Mouse (Mus musculus) spleen, postnatal 36 days (tissue): Measurements from ENCODE around the gene Eif4a1.
A peak's percentile ranks its signal among the peaks of the same experiment; 100 is the strongest.

Experiments
- DNase-seq, 2 experiments: peaks; one replicate each; pipeline ENCODE4 v3.0.0; 2022; ENCODE audit warnings: low spot score in 2 of 2, mixed read lengths in 1 of 2

The Eif4a1 gene

DNA sequence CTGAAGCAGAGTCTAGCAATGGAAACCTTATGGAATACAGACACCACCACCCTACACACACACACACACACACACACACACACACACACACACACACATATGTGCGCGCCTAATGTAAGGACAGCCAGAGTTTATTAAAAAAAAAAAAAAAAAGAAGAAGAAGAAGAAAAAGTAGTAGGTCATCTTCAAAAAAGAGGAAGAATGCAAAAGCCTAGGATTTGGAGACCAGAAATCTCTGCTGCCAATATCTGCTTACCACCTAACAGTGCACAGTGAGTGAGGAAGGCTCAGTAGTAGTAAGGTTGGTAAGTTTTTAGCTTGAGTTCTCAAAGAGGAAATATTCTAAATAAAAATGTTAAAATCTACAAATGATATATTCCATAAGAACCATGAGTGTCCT is 6.9 kb upstream of the Eif4a1 start:
- DNase-seq = no peak

DNA sequence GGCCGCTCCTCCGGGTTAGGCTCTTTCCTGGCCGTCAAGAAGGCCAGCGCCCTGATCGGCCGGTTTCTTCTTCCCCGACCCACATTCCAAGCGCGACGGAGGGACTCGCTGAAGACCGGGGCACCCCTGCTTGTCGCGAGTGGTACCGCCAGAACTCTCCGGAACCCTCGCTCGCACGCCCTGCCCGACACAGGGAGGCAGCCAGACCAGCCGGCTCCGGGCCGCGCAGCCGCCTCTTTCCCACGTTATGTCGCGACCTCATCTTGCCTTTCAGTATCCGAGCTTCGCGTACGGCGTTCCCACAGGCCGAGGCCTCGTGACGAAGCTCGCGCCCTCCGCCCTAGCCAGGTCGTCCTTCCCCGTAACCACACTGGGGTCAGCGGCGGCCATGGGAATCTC is 498 bp downstream of the Eif4a1 start:
- no peak for DNase-seq

DNA sequence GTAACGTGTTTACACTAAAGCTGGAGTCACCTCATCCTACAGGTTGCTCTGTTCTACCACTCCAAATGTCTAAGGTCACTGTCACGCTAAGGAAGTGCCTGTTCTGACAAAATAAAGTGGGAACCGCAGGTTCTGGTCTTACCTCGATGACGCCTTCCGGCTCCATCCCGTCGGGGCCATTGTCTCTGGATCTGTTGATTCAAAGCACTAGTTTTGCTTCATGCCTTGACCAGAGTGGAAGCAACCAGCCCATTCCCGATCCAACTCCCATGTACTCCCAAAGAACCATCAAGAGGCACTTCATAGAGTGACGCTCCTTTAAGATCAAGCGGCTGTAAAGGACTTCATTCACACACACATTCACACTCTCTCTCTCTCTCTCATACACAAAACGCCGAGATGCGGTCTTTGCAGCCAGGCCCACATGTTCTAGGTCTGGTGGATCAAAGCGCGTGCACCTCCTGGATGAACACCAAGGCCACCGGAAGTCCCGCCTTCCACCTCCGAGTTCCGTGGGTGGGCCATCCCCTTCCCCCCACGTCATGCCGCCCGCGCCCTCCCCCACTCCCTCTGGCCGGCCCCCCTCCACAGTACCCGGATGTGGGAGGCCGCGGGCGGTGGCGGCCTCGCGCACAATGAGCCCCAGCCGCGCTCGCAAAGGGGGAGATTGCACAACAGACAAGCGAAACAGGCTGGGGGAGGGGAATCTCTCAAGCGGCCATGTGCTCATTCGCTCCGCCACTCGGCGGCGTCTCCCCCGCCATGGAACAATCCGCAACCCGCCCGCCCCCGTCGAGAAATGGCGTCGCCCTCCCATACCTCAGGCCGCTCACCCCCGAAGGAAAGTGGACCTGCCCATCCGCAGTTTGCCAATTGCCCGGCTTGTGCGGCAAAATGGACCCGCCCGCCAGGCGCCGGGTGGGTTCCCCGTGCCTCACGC is 1.2 kb downstream of the Eif4a1 start:
- peak; percentile 93 to 94 for DNase-seq

DNA sequence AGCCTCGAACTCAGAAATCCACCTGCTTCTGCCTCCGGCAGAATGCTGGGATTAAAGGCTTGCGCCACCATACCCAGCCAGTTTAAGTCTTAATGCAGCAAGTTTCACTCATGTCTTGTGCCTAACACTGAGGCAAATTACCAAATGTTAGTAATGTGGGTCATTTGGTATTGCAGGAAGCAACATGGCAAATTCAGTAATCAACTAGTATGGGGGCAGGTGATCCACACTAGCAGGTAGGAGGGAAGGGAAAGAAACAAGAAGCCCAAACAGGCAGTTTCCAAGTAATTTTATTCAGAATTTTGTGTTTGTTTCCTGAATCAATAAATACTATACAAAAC is 5.6 kb downstream of the Eif4a1 start:
- no peak for DNase-seq

DNA sequence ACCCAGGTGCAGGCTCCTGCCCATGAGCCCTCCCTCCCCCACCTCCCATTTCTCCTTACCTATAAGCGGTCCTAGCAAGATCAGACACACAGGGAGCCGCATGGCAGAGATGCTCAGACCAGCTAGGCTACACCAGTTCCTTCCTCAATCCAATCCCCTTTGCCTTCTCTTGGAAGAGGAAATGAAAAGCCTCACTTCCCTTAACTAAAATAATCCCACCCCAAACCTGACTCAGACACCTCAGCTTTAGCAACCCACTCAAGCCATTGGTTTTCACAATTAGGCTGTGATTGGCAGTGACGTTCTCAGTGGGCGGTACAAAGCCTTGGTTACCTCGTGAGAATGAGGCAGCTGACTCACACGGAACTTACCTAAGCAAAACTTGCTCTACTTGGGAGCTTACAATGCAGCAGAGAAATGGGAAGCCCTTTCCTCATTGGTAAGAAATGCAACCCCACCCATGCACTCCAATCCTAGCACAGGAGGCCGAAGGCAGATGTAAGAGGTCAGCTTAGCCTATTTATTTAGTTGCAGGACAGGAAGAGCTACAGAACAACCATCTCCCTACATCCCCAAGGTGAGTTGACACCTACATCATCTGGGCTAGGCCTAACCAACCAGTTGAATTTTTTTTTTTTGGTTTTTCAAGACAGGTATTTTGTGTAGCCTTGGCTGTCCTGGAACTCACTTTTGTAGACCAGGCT is 6.1 kb downstream of the Eif4a1 start, which contains the start of gene Cd68:
Gene Cd68 (minus strand): TSS at position 193 of the 704 bp plus-strand sequence.
- DNase-seq = peak; percentile 73 to 80

DNA sequence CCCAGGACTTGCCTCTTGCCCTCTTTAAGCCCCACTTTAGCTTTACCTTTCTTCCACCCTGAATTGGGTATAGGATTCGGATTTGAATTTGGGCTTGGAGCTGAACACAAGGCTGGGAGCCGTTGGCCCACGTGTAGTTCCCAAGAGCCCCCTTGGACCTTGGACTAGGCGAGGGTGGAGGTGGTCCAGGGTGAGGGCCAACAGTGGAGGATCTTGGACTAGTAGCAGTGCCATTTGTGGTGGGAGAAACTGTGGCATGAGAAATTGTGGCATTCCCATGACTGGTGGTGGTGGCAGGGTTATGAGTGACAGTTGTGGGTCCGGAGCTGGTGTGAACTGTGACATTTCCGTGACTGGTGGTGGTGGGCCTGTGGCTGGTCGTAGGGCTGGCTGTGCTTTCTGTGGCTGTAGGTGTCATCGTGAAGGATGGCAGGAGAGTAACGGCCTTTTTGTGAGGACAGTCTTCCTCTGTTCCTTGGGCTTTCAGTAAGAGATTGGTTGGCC is 6.7 kb downstream of the Eif4a1 start:
- no peak for DNase-seq

DNA sequence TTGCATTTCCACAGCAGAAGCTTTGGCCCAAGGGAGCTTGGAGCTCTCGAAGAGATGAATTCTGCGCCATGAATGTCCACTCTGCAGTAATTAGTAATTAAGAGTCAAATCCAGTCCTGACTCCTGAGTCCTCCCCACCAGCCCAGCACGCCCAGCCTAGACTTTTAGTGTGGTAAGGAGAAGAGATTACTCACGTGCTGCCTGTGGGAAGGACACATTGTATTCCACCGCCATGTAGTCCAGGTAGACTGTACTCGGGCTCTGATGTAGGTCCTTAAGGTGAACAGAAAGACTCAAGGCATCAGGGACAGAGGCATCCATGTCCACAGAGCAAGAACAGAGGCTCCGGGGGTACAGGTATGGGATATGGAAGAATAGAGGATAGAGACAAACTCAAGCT is 7.4 kb downstream of the Eif4a1 start:
- no peak for DNase-seq

DNA sequence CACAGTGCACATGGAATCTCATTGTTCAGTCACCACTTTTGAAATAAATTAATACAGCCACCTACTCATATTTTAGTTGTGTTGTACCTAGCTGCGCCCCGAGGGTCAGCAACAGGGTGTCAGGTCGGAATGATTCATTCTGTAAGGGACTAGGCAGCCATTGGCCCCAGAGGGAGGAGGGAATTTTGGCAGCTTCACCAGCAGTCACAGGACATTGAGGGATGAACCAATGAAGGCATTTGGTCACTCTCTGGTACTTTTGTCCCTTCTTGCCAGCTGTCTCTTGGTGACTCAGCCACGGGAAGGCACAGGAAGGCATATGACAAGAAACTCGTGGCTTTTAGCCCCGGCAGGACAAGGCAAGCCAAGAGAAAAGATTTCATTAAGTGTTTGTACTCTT is 8.4 kb downstream of the Eif4a1 start:
- no peak for DNase-seq

DNA sequence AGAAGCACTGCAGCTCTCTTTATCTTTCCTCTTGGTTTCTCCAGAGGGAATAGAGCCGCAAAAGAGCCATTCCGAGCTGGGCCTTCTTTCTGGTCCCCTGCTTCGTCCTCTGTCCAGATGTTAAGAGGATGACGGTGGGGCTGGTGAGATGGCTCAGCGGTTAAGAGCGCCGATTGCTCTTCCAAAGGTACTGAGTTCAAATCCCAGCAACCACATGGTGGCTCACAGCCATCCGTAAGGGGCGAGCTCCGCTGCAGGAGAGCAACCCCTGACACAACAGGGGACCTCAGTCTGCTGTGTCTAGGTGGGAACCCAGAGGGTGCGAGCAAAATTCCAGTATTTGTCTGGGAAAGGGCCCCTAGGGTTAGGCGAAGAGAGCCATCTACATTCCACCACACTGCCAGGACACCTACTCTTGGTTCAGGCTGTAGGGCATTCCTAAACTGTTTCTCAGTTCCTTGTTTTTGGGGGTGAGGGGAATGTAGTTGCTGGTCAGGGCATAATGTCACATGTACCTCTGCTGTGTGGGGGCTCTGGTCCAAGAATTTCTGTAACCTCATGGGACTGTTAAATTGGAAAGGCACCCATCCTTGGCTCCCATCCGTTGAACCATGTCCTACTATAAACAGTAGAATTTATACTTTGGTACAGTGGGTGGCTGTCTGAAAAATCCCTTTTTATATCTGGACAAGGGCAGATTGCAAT is 9.1 kb downstream of the Eif4a1 start:
- no peak for DNase-seq

DNA sequence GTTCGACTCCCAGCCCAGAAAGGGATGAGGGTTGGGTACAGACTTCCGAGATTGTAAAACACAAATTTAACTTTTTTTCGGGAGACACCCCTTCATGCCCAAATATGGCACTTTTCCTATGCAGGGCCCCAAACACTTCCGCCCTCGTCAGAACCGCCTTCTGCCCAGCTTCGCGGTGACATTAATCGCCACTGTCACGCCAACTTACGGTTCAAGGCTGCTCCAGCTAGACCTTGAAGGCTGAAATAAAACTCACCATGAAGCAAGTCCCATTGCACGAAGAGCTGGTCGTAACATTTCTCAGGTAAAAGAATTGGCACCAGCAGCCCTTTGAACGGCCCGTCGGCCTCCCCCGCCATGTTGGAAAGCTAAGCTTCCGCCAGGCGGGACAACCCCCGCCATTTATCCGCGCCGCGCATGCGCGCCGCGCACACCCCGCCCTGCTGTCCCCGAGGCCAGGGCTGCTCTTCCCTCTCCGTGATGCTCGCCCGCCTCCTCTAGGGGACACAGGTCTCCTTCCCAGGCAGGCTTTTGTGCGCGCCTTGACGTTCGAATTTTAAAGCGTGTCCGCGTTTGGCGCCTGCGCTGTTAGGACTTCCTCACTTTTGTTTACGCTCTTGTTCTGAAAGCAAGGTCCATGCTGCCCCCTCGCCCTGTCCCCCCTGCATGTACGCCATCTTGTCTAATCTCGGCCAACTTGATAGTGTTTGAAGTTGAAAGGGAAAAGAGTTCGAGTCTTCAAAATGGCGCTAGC is 9.8 kb downstream of the Eif4a1 start, which contains the start of gene Mpdu1:
Gene Mpdu1 (minus strand): TSS at position 430 of the 754 bp plus-strand sequence.
- DNase-seq = peak; percentile 96 to 98

DNA sequence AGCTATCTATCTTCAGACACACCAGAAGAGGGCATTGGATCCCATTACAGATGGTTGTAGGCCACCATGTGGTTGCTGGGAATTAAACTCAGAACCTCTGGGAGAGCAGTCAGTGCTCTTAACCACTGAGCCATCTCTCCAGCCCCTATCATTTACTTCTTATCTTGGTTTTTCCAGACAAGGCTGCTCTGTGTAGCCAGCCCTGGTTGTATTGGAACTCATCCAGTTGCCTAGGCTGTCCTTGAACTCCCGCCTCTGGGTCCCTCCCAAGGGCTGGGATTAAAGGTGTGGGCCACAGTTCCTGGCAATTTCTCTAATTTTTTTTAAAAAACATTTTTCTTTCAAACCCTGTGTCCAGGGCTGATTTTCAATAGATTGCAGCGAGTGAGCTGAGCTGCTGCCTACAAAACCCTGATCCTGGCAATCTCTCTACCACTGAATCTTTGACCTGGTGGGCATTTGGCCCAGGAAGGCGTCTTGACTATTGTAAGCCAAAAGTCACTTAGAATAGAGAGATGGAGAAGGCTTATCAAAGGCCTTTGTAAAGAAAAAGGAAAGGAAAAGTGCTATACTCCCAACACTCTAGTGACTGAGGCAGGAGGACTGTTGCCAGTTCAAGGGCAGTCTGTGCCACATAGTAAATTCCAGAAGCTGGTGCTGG is 10.9 kb downstream of the Eif4a1 start:
- DNase-seq = no peak

DNA sequence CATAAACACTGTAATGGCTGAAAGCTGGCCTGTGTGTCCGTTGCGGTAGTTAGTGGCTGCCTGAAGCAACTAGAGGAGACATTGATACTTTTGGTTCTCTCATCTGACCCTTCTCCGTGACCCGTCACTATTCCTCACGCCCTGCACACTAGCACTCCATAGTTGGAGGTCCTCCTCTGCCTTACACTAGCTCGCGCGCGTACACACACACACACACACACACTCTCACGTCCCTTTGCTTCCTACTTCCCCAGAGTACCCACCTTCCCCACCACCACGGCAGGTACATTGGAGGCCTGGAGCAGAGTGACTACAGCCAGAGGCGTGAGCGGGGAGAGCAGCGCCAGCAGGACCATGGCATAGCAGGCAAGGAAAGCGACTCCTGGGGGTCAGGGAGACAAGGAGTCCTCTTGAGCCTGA is 14.8 kb downstream of the Eif4a1 start:
- no peak for DNase-seq

DNA sequence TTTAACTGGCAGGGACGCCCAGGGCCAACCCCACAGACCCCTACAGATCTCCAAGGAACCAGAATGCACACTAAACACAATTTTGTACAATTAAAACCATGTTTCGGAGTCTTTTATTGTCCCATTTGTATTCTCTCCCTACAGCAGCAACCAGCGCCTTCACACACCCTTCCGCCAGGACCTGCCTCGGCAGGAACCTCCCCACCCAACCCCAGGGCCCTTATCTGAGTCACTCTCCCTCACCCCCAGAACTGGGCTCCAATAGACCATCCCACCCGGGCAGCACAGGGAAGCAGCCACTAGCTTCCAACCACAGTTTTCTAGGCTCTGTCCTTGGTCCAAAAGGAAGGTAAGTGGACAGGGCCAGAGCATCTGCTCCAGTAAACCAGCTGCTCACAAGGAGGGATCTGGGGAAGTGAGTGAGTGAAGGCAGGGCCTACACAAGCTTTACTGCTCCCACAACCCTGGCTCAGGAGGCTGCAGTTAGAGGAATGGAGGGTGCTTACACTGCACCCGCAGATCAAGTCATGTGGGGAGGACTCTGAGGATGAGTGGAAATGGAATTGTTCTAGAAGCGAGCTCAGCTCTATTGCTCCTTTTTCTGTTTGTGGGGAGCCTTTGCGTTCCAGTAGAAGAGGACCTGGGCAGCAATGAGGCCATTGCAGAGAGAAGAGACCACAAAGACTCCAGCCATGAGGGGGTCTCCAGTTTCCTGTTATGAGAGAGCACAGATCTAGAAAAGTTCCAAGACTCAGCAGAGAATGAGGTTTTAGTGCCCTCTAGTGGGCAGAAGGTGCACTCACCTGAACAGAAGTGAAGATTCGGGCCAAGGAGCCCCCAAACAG is 15.4 kb downstream of the Eif4a1 start:
- DNase-seq = no peak

DNA sequence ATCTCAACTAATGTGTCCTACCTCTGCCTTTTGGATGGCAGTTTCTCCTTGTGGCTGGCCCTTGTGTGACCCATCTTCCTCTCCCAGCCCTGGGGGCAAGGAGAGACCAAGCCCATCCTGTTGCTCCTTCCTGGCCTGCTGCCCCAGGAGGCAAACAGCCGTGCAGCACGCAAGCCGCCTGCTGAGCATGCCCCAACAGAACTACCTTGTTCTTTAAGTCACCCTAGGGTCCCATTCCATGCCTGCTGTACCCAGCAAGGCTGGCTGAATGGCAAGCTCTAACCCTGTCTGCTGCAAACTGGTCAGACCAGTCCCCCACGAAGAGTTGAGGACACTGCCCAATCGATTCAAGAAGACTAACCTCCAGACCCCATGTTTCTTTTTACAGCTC is 16.2 kb downstream of the Eif4a1 start:
- no peak for DNase-seq

DNA sequence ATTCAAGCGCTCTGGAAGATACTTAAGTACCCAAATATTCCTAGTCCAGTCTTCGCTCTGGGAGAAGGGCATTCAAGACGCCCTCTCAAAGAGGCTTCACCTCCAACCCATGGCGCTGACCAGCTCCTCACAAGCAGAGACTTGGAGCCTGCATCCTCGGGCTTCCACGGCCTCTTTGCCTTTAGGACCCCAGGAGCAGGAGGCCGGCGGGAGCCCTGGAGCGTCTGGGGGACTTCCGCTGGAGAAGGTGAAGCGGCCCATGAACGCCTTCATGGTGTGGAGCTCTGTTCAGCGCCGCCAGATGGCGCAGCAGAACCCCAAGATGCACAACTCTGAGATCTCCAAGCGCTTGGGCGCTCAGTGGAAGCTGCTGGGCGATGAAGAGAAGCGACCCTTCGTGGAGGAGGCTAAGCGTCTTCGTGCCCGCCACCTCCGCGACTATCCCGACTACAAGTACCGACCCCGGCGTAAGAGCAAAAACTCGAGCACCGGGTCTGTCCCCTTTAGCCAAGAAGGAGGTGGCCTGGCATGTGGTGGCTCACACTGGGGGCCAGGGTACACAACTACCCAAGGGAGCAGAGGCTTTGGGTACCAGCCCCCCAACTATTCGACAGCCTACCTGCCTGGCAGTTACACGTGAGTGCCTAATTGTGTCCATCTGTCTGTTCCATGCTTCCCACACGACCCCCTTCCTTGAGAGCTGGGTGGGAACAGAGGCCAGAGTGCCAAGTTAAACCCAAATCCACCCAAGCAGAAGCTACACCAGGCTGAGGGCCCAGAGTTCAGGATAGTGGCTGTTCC is 16.8 kb downstream of the Eif4a1 start, which contains the start of gene Sox15:
Gene Sox15 (plus strand): TSS at position 51 of the 801 bp plus-strand sequence.
- DNase-seq = no peak

DNA sequence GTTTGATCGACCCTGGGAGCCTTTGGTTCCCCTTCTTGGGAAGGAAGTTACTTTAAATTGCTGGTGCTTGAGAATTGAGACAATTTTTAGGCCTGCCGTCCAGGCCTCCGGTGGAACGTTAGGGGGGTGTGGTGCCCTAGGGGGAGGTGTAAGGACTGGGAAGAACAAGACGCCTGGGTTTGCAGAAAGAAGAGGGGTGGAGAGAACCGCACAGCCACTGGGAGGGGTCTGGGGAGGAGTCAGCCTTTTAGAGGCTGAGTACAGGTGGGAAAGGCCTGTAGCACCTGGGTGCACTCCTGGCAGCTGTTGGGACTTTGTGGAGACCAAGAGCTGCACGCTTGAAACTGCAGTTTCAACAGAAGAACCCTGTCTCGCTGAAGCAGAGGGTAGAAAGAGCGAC is 17.5 kb downstream of the Eif4a1 start:
- no peak for DNase-seq

DNA sequence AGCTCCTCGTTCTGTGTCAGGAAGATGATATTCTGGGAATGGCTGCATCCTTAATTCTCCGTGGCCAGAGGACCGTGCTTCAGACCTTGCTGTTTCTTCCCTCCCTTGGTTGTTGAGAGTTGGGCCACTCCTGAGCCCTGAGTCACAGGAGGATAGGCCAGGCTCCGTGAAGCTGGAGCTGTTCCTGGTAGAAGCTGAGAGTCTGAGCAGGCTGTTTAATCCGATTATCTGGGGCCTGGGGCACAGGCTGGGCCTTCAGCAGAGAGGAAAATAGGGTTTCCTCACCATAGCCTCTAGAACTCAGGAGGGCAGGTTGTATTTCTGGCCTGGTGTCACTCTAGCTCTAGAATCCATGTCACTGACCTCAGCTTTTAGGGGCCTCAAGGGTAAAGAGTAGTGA is 18.8 kb downstream of the Eif4a1 start:
- no peak for DNase-seq

DNA sequence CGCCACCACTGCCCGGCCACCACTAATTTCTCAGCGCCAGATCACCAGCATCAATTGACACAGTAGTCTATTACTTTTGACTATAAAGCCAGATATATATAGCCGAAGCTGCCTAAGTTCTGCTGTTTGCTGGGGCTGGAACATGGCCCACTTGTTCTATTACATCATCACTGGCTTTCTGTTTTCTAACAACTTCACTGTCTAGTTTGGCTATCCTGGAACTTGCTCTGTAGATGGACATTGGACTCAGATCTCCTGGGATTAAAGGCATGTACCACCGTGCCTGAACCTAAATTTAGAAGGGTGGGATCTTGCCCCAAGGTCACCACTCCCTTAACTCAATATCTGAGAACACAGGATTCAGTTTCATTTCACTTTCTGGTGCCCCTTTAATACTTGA is 26.4 kb downstream of the Eif4a1 start:
- no peak for DNase-seq

DNA sequence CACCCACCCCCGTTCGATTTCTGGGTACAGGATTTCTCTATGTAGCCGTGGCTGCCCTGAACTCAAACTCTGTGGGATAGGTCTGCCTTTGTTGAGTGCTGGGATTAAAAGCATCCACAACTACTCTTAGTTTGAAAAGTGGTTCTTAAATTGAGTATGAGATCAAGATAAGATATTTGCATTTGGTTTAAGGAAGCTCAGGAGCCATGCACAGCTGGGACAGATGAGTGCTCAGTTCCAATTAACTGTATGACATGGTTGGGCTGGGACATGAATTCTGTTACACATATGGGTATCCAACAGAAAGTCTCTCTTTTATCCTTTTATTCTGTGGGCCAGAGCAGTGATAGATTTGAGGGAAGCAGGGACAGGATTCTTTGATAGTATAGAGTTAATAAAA is 36.8 kb downstream of the Eif4a1 start:
- DNase-seq = no peak
